Mouse (Mus musculus) midbrain, embryonic 11.5 days (tissue): ENCODE results near the gene Vmn1r42. TPM values are rescaled to one million over a fixed set of nuclear protein-coding genes. Genes with fewer than 3 reads are reported as not detected.
"Not testable (repeated sequence)": the region's sequence is repeated elsewhere in the genome, so short reads cannot be mapped to it uniquely, and the experiment has no call there.

ENCODE experiments used
- ATAC-seq: fragments of 200-750 bp; cut with Nextera tagmentation; 2 replicates; pipeline ENCODE4 v1.8.0; 2017; ENCODE audit warnings: moderate TSS enrichment, moderate library complexity; ENCODE audit not compliant: low FRiP score
- DNase-seq: peaks from one replicate; pipeline ENCODE4 v3.0.0; 2015; ENCODE audit warnings: low spot score; ENCODE audit errors: missing footprints
- H3K27ac ChIP-seq: fragments of 300-500 bp; sonication (generic); 2 replicates; pipeline ENCODE4 v1.5.1; 2014; ENCODE audit warnings: low read depth, low read length
- H3K27me3 ChIP-seq: fragments of 300-500 bp; sonication (generic); 2 replicates; pipeline ENCODE4 v1.6.1; 2014; ENCODE audit warnings: mild to moderate bottlenecking, low read length, moderate library complexity, mixed read lengths; ENCODE audit not compliant: control insufficient read depth, insufficient read depth
- H3K36me3 ChIP-seq: fragments of 300-500 bp; sonication (generic); 2 replicates; pipeline ENCODE4 v1.6.1; 2014; ENCODE audit warnings: mild to moderate bottlenecking, low read length, moderate library complexity, mixed read lengths; ENCODE audit not compliant: control insufficient read depth, insufficient read depth
- H3K4me1 ChIP-seq: fragments of 300-500 bp; sonication (generic); 2 replicates; pipeline ENCODE4 v1.6.1; 2014; ENCODE audit warnings: low read length; ENCODE audit not compliant: control insufficient read depth, insufficient read depth
- H3K4me2 ChIP-seq: fragments of 300-500 bp; sonication (generic); 2 replicates; pipeline ENCODE4 v1.6.1; 2014; ENCODE audit warnings: mild to moderate bottlenecking, moderate library complexity
- H3K4me3 ChIP-seq: fragments of 300-500 bp; sonication (generic); 2 replicates; pipeline ENCODE4 v1.5.1; 2014; ENCODE audit warnings: low read depth, low read length
- H3K9ac ChIP-seq: fragments of 300-500 bp; sonication (generic); 2 replicates; pipeline ENCODE4 v1.6.1; 2014; ENCODE audit warnings: low read length
- H3K9me3 ChIP-seq: fragments of 300-500 bp; sonication (generic); 2 replicates; pipeline ENCODE4 v1.6.1; 2016; ENCODE audit warnings: low read length; ENCODE audit not compliant: control insufficient read depth
- WGBS: fragments of 180-500 bp; shearing (Covaris S2); extraction: QIAGEN DNeasy Blood & Tissue Kit; methylation state at CpG from one replicate; pipeline ENCODE4 v1.1.7; 2014; 5-methylcytosine and 5-hydroxymethylcytosine counted together
- polyA plus RNA-seq: library from polyadenylated mRNA; unstranded; fragments of >200 nt; fragmentation: Nextera tagmentation; extraction: Ambion mirVana; gene quantifications from 2 replicates; pipeline ENCODE4 v1.2.1, GENCODE M21; 2014

The Vmn1r42 gene
- not detected in 2 replicates for polyA plus RNA-seq

DNA sequence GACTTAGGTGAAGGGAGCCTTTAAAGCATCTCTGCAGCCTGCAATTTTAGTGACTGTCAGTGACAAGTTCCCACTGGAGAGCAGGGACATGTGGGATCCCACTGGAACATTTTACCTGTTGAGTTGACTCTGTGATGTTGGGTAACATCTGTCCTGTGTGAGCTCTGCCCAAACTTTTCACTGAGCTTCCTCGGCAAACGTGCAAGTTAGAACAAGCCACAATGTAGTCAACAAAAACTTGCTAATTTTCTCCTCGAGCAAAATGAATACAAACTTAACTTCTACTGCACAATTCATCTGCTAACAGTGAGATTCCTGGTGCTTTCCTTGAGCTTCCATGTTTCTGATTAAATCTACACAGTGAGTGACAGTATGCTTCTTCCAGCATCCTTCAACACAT is at the start of gene Vmn1r42, which contains the start of gene Vmn1r43:
Vmn1r42 (minus strand) TSS at position 101 of the 400 bp plus-strand sequence.
Vmn1r43 (minus strand) TSS at position 101 of the 400 bp plus-strand sequence.
- H3K9ac ChIP-seq, H3K27me3 ChIP-seq, H3K27ac ChIP-seq, DNase-seq, ATAC-seq, H3K4me3 ChIP-seq, H3K4me1 ChIP-seq, H3K9me3 ChIP-seq, H3K36me3 ChIP-seq, H3K4me2 ChIP-seq: not testable (repeated sequence)
- WGBS: 81% methylated on average over 3 of the region's 3 CpGs

DNA sequence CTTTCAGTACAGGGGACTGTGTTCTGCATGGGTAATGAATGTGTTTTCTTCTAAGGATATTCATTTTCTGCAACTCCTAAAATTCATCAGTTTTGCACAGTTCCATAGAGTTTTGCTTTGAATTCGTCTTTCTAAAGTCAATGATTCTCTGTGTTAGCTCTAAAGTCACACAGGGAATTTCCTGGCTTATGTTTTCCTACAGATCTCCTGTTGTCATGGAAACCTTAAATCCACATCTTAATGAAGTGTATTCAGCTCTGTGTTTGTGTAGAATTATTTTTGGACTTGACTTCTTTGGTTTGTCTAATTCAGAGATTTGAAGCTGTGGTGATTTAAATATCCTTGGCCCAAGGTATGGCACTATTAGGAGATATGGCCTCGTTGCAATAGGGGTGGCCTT is 7.6 kb upstream of the Vmn1r42 start:
- ATAC-seq: no peak
- no peaks in the 10 kb centered on the region for H3K36me3 ChIP-seq
- DNase-seq: no peak
- H3K27ac ChIP-seq: no peak overlapping the region
- H3K4me3 ChIP-seq: no peak overlapping the region
- no peak overlapping the region for H3K4me2 ChIP-seq
- H3K9me3 ChIP-seq: peaks cover 2% of the 10 kb centered on the region; the same call in 1 of the 2 replicates
- no peaks in the 10 kb centered on the region for H3K27me3 ChIP-seq
- H3K4me1 ChIP-seq: no peaks in the 10 kb centered on the region
- WGBS: 60% methylated on average over 2 of the region's 2 CpGs
- H3K9ac ChIP-seq: no peak overlapping the region

DNA sequence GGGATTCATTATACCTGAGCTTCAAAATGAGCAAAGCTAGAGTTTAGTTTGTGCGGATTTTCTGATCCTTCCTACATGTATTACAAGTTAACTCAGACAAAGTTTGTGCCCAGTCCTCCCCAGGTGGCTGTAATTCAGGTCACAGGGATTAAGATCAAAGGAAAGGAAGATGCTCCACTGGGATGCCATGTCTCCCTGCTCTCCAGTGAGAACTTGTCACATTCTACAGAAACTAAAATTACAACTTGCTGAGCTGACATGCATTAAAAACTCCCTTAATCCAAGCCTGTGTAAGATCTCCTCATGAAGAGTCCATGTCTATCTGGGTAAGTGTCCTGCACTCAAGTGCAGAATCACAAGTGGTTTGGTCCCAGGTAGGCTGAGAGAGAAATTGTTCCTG is 7.1 kb upstream of the Vmn1r42 start, which contains the start of gene Vmn1r44:
Vmn1r44 (plus strand) TSS at position 301 of the 400 bp plus-strand sequence.
- no peak for ATAC-seq
- Histone ChIP-seq H3K4me3 (no peak within 1 kb of the TSS), H3K9ac (no peak within 1 kb of the TSS), H3K36me3 (no peaks in the 10 kb centered on the region), H3K27ac (no peak within 1 kb of the TSS), H3K4me2 (no peak within 1 kb of the TSS), H3K4me1 (no peaks in the 10 kb centered on the region), H3K9me3 (no peaks in the 10 kb centered on the region; the same call in 1 of the 2 replicates), H3K27me3 (no peaks in the 10 kb centered on the region)
- WGBS: 84% methylated on average over 1 of the region's 1 CpGs
- DNase-seq: no peak

DNA sequence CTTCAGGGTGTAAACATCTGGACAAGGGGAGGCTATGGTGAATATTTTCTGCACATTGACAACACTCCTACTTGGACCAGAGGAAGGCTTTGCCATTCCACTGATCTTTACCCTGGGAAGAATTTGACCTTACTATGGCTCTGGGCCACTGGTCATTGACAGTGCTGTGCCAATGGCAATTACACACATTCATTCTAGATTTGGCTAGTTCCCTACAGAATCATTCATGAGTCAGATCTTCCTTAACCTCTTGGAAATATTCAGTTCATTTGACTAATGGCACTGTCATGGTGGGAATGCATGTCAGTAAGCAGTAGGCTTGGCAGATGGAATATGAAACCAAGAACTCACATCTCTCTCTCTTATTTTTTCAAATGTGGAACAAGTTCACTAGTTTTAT is 4.7 kb upstream of the Vmn1r42 start:
- Histone ChIP-seq H3K9ac (no peak overlapping the region), H3K4me2 (no peak overlapping the region), H3K36me3 (no peaks in the 10 kb centered on the region), H3K9me3 (no peaks in the 10 kb centered on the region; the same call in 1 of the 2 replicates), H3K27ac (no peak overlapping the region), H3K4me3 (no peak overlapping the region), H3K4me1 (no peaks in the 10 kb centered on the region), H3K27me3 (no peaks in the 10 kb centered on the region)
- ATAC-seq (no peak), DNase-seq (no peak)

DNA sequence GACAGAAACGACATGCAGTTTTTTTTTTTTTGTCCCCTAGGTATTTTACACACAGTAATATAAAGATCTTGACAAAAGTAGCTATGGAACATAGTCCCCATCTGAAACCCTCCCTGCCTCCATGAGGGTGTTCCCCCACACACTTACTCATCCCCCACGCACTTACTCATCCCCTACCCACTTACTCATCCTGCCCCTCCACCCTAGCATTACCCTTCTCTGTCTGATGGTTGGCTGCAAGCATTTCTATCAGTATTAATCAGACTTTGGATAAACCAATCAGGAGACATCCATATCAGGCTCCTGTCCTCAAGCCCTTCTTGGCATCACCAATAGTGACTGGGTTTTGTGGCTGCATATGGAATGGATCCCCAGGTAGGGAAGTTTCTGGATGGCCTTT is 750 bp upstream of the Vmn1r42 start:
- H3K4me3 ChIP-seq: no peak overlapping the region
- no peaks in the 10 kb centered on the region for H3K36me3 ChIP-seq
- ATAC-seq: no peak
- 82% methylated on average over 2 of the region's 2 CpGs for WGBS
- no peak for DNase-seq
- no peaks in the 10 kb centered on the region for H3K4me1 ChIP-seq
- no peak overlapping the region for H3K9ac ChIP-seq
- H3K27ac ChIP-seq: no peak overlapping the region
- no peak overlapping the region for H3K4me2 ChIP-seq
- H3K27me3 ChIP-seq: no peaks in the 10 kb centered on the region
- no peaks in the 10 kb centered on the region; the same call in 1 of the 2 replicates for H3K9me3 ChIP-seq

DNA sequence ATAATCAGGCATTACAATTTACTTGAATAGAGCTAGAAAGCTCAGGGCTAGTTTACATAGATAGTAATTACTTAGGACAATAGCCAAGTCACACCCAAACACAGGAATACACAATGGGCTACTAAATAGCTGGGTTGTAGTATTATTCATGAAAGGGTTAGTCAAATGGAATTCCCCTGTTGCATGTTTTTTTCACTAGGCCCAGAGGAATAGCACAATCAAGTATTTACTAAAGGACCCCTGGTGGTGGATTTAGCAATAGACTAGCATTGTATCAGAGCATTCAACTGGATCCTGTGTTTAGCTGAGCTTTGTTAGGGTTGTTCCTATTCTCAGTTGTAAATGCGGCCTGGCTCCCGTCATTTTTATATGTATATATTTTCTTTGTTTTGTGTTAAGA is 8.2 kb downstream of the Vmn1r42 start:
- Histone ChIP-seq H3K36me3 (no peaks in the 10 kb centered on the region), H3K4me2 (no peak overlapping the region), H3K4me3 (no peak overlapping the region), H3K27me3 (no peaks in the 10 kb centered on the region), H3K4me1 (no peaks in the 10 kb centered on the region), H3K9ac (no peak overlapping the region), H3K9me3 (peaks cover 7% of the 10 kb centered on the region; the same call in 1 of the 2 replicates), H3K27ac (no peak overlapping the region)
- DNase-seq (no peak), ATAC-seq (no peak)
- 89% methylated on average over 2 of the region's 2 CpGs for WGBS

DNA sequence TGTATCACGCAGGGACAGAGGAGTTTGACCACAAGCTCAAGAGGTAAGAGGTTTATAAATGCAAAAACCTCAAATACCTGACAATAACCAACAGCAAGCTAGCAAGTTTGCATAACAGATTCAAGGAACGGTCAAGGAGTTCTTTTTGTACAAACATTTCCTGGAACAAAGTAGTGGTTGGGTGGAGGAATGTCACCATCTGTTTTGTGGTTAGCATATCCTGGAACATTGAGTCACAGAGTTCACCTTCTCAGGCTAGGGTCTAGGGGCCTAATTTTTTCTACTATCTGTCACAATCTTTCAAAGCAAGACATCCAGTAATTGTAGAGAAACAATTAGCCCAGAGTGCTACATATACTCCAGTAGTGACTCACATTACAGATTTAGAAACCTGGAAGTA is 8.9 kb downstream of the Vmn1r42 start:
- no peak overlapping the region for H3K4me2 ChIP-seq
- no peak overlapping the region for H3K9ac ChIP-seq
- no peaks in the 10 kb centered on the region for H3K4me1 ChIP-seq
- no peaks in the 10 kb centered on the region for H3K27me3 ChIP-seq
- WGBS: 89% methylated on average over 2 of the region's 2 CpGs
- H3K4me3 ChIP-seq: no peak overlapping the region
- ATAC-seq: no peak
- H3K9me3 ChIP-seq: peaks cover 7% of the 10 kb centered on the region; the same call in 1 of the 2 replicates
- no peak for DNase-seq
- no peaks in the 10 kb centered on the region for H3K36me3 ChIP-seq
- no peak overlapping the region for H3K27ac ChIP-seq

DNA sequence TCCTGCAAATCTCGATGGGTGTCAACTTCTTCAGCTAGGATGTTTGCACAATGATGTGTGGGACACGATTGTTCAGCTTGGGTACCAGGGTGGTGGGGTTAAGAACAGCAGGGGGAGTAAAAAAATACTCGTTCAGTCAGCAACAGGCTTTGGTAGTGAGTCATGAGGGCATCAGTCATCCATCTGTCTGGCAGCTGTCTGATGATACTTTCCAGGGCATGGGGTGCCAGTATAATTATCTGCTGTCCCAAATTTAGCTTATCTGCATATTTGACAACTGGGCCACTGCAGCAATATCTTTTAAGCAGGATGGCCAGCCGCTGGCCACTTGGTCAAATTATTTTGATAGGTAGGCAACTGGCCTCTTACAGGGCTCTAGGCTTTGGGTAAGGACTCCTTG is 12.4 kb downstream of the Vmn1r42 start:
- Histone ChIP-seq H3K27me3 (no peaks in the 10 kb centered on the region), H3K4me3 (no peak overlapping the region), H3K4me1 (no peaks in the 10 kb centered on the region), H3K36me3 (no peaks in the 10 kb centered on the region), H3K27ac (no peak overlapping the region), H3K9ac (no peak overlapping the region), H3K9me3 (peaks cover 13% of the 10 kb centered on the region; the same call in 1 of the 2 replicates), H3K4me2 (no peak overlapping the region)
- no peak for DNase-seq
- ATAC-seq: no peak
- 79% methylated on average over 4 of the region's 4 CpGs for WGBS

DNA sequence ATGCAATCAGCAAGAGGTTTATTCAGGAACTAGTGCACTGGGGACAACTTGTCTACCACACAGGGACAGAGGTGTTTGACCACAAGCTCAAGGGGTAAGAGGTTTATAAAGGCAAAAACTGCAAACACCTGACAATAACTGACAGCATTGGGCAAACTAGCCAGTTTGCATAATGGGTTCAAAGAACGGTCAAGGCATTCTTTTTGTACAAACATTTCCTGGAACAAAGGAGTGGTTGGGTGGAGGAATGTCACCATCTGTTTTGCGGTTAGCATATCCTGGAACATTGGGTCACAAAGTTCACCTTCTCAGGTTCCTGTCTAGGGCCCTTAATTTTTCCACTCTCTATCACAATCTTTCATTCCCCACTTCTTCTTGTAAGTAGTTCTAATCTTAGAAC is 16.4 kb downstream of the Vmn1r42 start:
- DNase-seq (no peak), ATAC-seq (no peak)
- H3K4me3 ChIP-seq: no peak overlapping the region
- H3K4me1 ChIP-seq: no peaks in the 10 kb centered on the region
- no peaks in the 10 kb centered on the region for H3K36me3 ChIP-seq
- H3K9me3 ChIP-seq: peaks cover 12% of the 10 kb centered on the region; the same call in 1 of the 2 replicates
- H3K4me2 ChIP-seq: no peak overlapping the region
- H3K9ac ChIP-seq: no peak overlapping the region
- H3K27ac ChIP-seq: no peak overlapping the region
- H3K27me3 ChIP-seq: no peaks in the 10 kb centered on the region
- 82% methylated on average over 2 of the region's 2 CpGs for WGBS
